Mouse (Mus musculus): Measurements from ENCODE around the gene Ulk4. TPM values are rescaled to one million over a fixed set of nuclear protein-coding genes. Genes with fewer than 3 reads are reported as not detected.

The Ulk4 gene
- polyA plus RNA-seq, 1 experiment, result 2.9 TPM

DNA sequence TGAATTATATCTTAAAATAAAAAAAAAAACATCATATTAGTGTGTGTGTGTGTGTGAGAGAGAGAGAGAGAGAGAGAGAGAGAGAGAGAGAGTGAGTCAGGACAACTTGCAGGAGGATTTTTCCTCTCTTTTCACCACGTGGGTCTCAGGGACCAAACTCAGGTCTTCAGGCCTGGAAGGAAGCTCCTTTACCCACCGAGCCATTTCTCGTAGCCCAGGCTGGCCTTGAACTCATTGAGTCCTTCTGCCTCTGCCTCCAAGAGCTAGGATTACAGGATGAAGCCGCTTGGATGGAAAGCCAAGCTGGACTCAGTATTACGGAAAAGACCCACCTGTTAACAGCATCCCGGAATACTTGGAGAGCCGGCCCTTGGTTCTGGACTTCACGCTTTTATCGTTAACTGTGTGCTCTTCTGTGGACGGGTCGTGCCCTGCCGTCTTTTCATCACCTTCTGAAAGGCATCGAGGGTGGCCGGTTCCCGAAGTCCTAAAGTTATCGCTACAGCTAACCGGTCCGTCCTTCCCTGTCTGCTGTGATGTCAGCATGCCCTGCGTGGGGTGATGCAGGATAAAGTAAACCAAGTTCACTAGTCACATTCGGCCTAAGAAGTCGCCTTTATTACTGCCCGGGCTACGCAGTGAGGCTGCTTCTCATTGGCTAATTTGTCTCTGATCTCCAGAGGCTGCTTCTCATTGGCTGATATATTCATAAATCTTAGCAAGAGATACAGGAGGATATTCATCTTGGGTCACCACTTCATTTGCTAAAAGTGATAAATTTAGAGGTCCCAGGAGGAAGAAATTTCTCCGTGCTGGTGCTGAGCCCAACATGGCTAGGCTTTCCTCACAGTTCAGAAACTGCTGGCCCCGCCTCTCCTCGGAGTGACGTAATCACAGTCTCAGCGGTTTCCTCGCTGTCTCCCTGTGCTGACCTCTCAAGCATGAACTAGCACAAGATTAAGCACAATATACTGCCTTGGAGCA is 8.6 kb upstream of the Ulk4 start:
- H3K4me3 ChIP-seq (ENCODE audit: control insufficient read depth, insufficient read depth, low read length), result peak overlapping the region; percentile 8; the same call in 1 of the 2 replicates
- H3K36me3 ChIP-seq (ENCODE audit: control insufficient read depth, insufficient read depth, low read length), result no peaks in the 10 kb centered on the region
- H3K4me1 ChIP-seq (replicated peaks; ENCODE audit: control insufficient read depth, insufficient read depth, low read length), result peaks cover 8% of the 10 kb centered on the region
- DNase-seq, result peak; percentile 60
- H3K27ac ChIP-seq (ENCODE audit: control insufficient read depth, insufficient read depth, low read length), result no peak overlapping the region
- WGBS, result 34% methylated on average over 29 of the region's 29 CpGs
- no peaks in the 10 kb centered on the region for H3K27me3 ChIP-seq (ENCODE audit: control insufficient read depth, insufficient read depth, low read length)
- TF ChIP-seq CTCF (IDR thresholded peaks at IDR 0.05; ENCODE audit: borderline replicate concordance, control insufficient read depth, extremely low read depth, insufficient read depth, low read length, poor library complexity), result no peak
- no peak for TF ChIP-seq POLR2A (IDR thresholded peaks at IDR 0.05; ENCODE audit: control insufficient read depth, extremely low read depth, insufficient read depth, low read length, poor library complexity)

DNA sequence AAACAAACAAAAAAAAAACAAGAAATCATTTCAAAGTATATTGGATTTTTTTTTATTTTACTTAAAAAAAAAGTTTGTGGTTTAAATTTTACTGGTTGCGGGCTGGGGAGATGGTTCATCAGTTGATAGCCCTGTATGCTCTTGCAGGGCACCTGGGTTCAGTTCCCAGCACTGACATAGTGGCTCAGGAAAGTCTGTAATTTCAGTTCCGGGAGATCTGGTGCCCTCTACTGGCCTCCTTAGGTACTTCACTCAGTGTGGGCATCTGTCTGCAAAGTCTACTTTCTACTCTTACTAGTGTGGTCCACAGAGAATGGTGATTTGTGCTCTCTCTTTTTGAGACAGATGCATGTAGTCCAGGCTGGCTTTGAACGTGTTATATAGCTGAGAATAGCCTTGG is 7.4 kb upstream of the Ulk4 start:
- Histone ChIP-seq H3K4me1 (replicated peaks; ENCODE audit: control insufficient read depth, insufficient read depth, low read length) (peaks cover 8% of the 10 kb centered on the region), H3K27me3 (ENCODE audit: control insufficient read depth, insufficient read depth, low read length) (no peaks in the 10 kb centered on the region), H3K27ac (ENCODE audit: control insufficient read depth, insufficient read depth, low read length) (no peak overlapping the region), H3K4me3 (ENCODE audit: control insufficient read depth, insufficient read depth, low read length) (no peak overlapping the region), H3K36me3 (ENCODE audit: control insufficient read depth, insufficient read depth, low read length) (no peaks in the 10 kb centered on the region)
- TF ChIP-seq CTCF (IDR thresholded peaks at IDR 0.05; ENCODE audit: borderline replicate concordance, control insufficient read depth, extremely low read depth, insufficient read depth, low read length, poor library complexity) (no peak), POLR2A (IDR thresholded peaks at IDR 0.05; ENCODE audit: control insufficient read depth, extremely low read depth, insufficient read depth, low read length, poor library complexity) (no peak)
- peak; percentile 60 for DNase-seq
- WGBS, result 82% methylated on average over 3 of the region's 3 CpGs

- Histone ChIP-seq H3K4me1 (replicated peaks; ENCODE audit: control insufficient read depth, insufficient read depth, low read length) (peaks cover 8% of the 10 kb centered on the region), H3K4me3 (ENCODE audit: control insufficient read depth, insufficient read depth, low read length) (no peak overlapping the region), H3K27ac (ENCODE audit: control insufficient read depth, insufficient read depth, low read length) (no peak overlapping the region), H3K36me3 (ENCODE audit: control insufficient read depth, insufficient read depth, low read length) (no peaks in the 10 kb centered on the region), H3K27me3 (ENCODE audit: control insufficient read depth, insufficient read depth, low read length) (no peaks in the 10 kb centered on the region)
- DNase-seq, result no peak
- TF ChIP-seq CTCF (IDR thresholded peaks at IDR 0.05; ENCODE audit: borderline replicate concordance, control insufficient read depth, extremely low read depth, insufficient read depth, low read length, poor library complexity) (no peak), POLR2A (IDR thresholded peaks at IDR 0.05; ENCODE audit: control insufficient read depth, extremely low read depth, insufficient read depth, low read length, poor library complexity) (no peak)
- 97% methylated on average over 6 of the region's 6 CpGs for WGBS
Observed at GRCm38 (mm10) chr9:121283620-121284185, 6.7 kb upstream of the Ulk4 start.

DNA sequence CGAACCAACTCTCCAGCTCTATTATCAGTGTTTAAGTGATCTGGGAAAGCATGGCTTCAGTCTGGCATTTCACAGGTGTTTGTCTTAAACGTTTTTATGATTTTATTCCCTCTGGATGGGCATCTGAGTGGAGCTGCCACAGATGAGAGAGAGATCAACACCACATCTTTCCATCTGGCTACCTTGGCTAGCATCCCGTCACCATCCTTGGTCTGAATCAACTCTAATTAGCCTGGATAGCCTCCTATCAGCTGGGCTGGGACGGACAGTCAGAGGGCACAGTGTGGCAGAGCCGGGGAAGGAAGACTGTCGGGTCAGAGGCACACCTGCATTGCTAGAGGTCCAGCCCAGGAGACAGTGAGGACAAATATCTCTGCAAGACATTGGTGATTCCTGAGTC is 4.9 kb upstream of the Ulk4 start:
- H3K4me1 ChIP-seq (replicated peaks; ENCODE audit: control insufficient read depth, insufficient read depth, low read length), result peaks cover 16% of the 10 kb centered on the region
- H3K27ac ChIP-seq (ENCODE audit: control insufficient read depth, insufficient read depth, low read length), result no peak overlapping the region
- TF ChIP-seq CTCF (IDR thresholded peaks at IDR 0.05; ENCODE audit: borderline replicate concordance, control insufficient read depth, extremely low read depth, insufficient read depth, low read length, poor library complexity), result no peak
- TF ChIP-seq POLR2A (IDR thresholded peaks at IDR 0.05; ENCODE audit: control insufficient read depth, extremely low read depth, insufficient read depth, low read length, poor library complexity), result no peak
- 90% methylated on average over 6 of the region's 6 CpGs for WGBS
- no peak overlapping the region for H3K4me3 ChIP-seq (ENCODE audit: control insufficient read depth, insufficient read depth, low read length)
- no peaks in the 10 kb centered on the region for H3K36me3 ChIP-seq (ENCODE audit: control insufficient read depth, insufficient read depth, low read length)
- H3K27me3 ChIP-seq (ENCODE audit: control insufficient read depth, insufficient read depth, low read length), result no peaks in the 10 kb centered on the region
- no peak for DNase-seq

- DNase-seq, result no peak
- no peaks in the 10 kb centered on the region for H3K27me3 ChIP-seq (ENCODE audit: control insufficient read depth, insufficient read depth, low read length)
- no peak overlapping the region for H3K4me3 ChIP-seq (ENCODE audit: control insufficient read depth, insufficient read depth, low read length)
- 89% methylated on average over 5 of the region's 5 CpGs for WGBS
- no peaks in the 10 kb centered on the region for H3K36me3 ChIP-seq (ENCODE audit: control insufficient read depth, insufficient read depth, low read length)
- H3K27ac ChIP-seq (ENCODE audit: control insufficient read depth, insufficient read depth, low read length), result no peak overlapping the region
- TF ChIP-seq POLR2A (IDR thresholded peaks at IDR 0.05; ENCODE audit: control insufficient read depth, extremely low read depth, insufficient read depth, low read length, poor library complexity), result no peak
- TF ChIP-seq CTCF (IDR thresholded peaks at IDR 0.05; ENCODE audit: borderline replicate concordance, control insufficient read depth, extremely low read depth, insufficient read depth, low read length, poor library complexity), result no peak
- peaks cover 8% of the 10 kb centered on the region for H3K4me1 ChIP-seq (replicated peaks; ENCODE audit: control insufficient read depth, insufficient read depth, low read length)
Observed at GRCm38 (mm10) chr9:121279216-121279615, 2.2 kb upstream of the Ulk4 start.

DNA sequence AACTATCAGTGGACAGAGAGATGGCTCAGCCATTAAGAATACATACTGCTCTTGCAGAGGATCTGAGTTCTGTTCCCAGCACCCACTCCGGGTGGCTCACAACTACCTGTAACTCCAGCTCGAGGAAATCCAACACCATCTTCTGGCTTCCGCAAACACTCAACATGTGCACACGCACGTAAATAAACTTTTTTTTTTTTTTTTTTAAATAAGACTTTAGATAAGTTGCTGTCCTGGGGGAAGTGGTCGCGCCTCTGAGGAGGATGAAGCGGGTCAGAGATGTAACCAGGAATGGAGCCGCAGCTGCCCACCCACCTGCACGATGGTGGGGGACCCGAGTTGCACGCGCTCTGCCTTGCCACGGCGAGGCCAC is 266 bp downstream of the Ulk4 start:
- peaks cover 8% of the 10 kb centered on the region for H3K4me1 ChIP-seq (replicated peaks; ENCODE audit: control insufficient read depth, insufficient read depth, low read length)
- no peak for DNase-seq
- no peaks in the 10 kb centered on the region for H3K27me3 ChIP-seq (ENCODE audit: control insufficient read depth, insufficient read depth, low read length)
- H3K4me3 ChIP-seq (ENCODE audit: control insufficient read depth, insufficient read depth, low read length), result peak overlapping the region; percentile 73
- WGBS, result 30% methylated on average over 15 of the region's 15 CpGs
- H3K36me3 ChIP-seq (ENCODE audit: control insufficient read depth, insufficient read depth, low read length), result no peaks in the 10 kb centered on the region
- TF ChIP-seq POLR2A (IDR thresholded peaks at IDR 0.05; ENCODE audit: control insufficient read depth, extremely low read depth, insufficient read depth, low read length, poor library complexity) (no peak), CTCF (IDR thresholded peaks at IDR 0.05; ENCODE audit: borderline replicate concordance, control insufficient read depth, extremely low read depth, insufficient read depth, low read length, poor library complexity) (no peak)
- H3K27ac ChIP-seq (ENCODE audit: control insufficient read depth, insufficient read depth, low read length), result no peak overlapping the region

Measured in thymus, adult 2 months (tissue).